Mouse (Mus musculus): Measurements from ENCODE around the gene C1rl. TPM values are rescaled to one million over a fixed set of nuclear protein-coding genes. Genes with fewer than 3 reads are reported as not detected.

The C1rl gene
- not detected for total RNA-seq (2023)

GRCm38 (mm10) chr6:124492842-124493561, at the start of gene C1rl:
Gene C1rl, plus strand, starts transcription at chr6:124493113.

GRCm38 (mm10) chr6:124464305-124465271, 28.3 kb upstream of the C1rl start, which contains the start of gene Clstn3:
Gene Clstn3, minus strand, starts transcription at chr6:124464794.

GRCm38 (mm10) chr6:124512355-124512836, 19.5 kb downstream of the C1rl start, which contains the start of gene C1ra:
Gene C1ra, plus strand, starts transcription at chr6:124512405.

GRCm38 (mm10) chr6:124542284-124542683, 49.4 kb downstream of the C1rl start, which contains the start of gene C1s1:
Gene C1s1, minus strand, starts transcription at chr6:124542359.

Other genes starting within 250 kb of the C1rl start
- 1 to 10 TPM; 9.1 to 9.8 TPM for gene Cd163, start 188.5 kb upstream of the C1rl start, total RNA-seq (2023)
- gene Pex5, start 78.0 kb upstream of the C1rl start, total RNA-seq (2023), result 10 to 100 TPM; 69.1 to 75.2 TPM
- 10 to 100 TPM; 88.9 to 98.8 TPM for gene Clstn3, start 28.3 kb upstream of the C1rl start, total RNA-seq (2023)
- not detected for gene C1ra, start 19.3 kb downstream of the C1rl start, total RNA-seq (2023)
- gene C1s1, start 49.2 kb downstream of the C1rl start, total RNA-seq (2023), result not detected
- not detected for gene C1rb, start 77.2 kb downstream of the C1rl start, total RNA-seq (2023)
- gene C1s2, start 143.0 kb downstream of the C1rl start, total RNA-seq (2023), result not detected
- gene Lpcat3, start 169.9 kb downstream of the C1rl start, total RNA-seq (2023), result 10 to 100 TPM; 72.3 to 77.4 TPM
- gene Emg1, start 219.1 kb downstream of the C1rl start, total RNA-seq (2023), result 100 to 1,000 TPM; 187 to 191 TPM
- gene Phb2, start 219.2 kb downstream of the C1rl start, total RNA-seq (2023), result 100 to 1,000 TPM; 161 to 164 TPM
- gene Ptpn6, start 245.6 kb downstream of the C1rl start, total RNA-seq (2023), result 100 to 1,000 TPM; 173 to 199 TPM
- 100 to 1,000 TPM; 302 to 314 TPM for gene Grcc10, start 248.3 kb downstream of the C1rl start, total RNA-seq (2023)